Mouse (Mus musculus) limb, embryonic 15.5 days (tissue): ENCODE data around the gene Tead3. TPM values are rescaled to one million over a fixed set of nuclear protein-coding genes. Genes with fewer than 3 reads are reported as not detected.
"Not testable (repeated sequence)": the region's sequence is repeated elsewhere in the genome, so short reads cannot be mapped to it uniquely, and the experiment has no call there.

ENCODE experiments used
- ATAC-seq: fragments of 200-750 bp; cut with Nextera tagmentation; 2 replicates; pipeline ENCODE4 v1.8.0; 2017; ENCODE audit warnings: low read depth, moderate TSS enrichment; ENCODE audit not compliant: insufficient number of reproducible peaks, low FRiP score, low TSS enrichment
- H3K27ac ChIP-seq: fragments of 300-500 bp; sonication (generic); 2 replicates; pipeline ENCODE4 v1.5.1; 2015; ENCODE audit warnings: moderate library complexity, mild to moderate bottlenecking, inconsistent platforms
- H3K27me3 ChIP-seq: fragments of 300-500 bp; sonication (generic); 2 replicates; pipeline ENCODE4 v1.6.1; 2015; ENCODE audit warnings: inconsistent platforms
- H3K36me3 ChIP-seq: fragments of 300-500 bp; sonication (generic); 2 replicates; pipeline ENCODE4 v1.6.1; 2015; ENCODE audit warnings: inconsistent platforms
- H3K4me1 ChIP-seq: fragments of 300-500 bp; sonication (generic); 2 replicates; pipeline ENCODE4 v1.6.1; 2015; ENCODE audit warnings: inconsistent platforms
- H3K4me2 ChIP-seq: fragments of 300-500 bp; sonication (generic); 2 replicates; pipeline ENCODE4 v1.6.1; 2015; ENCODE audit warnings: mild to moderate bottlenecking, inconsistent platforms
- H3K4me3 ChIP-seq: fragments of 300-500 bp; sonication (generic); 2 replicates; pipeline ENCODE4 v1.5.1; 2015; ENCODE audit warnings: mild to moderate bottlenecking, inconsistent platforms
- H3K9ac ChIP-seq: fragments of 300-500 bp; sonication (generic); 2 replicates; pipeline ENCODE4 v1.6.1; 2015; ENCODE audit warnings: inconsistent platforms
- H3K9me3 ChIP-seq: fragments of 300-500 bp; sonication (generic); 2 replicates; pipeline ENCODE4 v1.6.1; 2016; ENCODE audit warnings: inconsistent platforms
- WGBS: fragments of 180-500 bp; shearing (Covaris S2); methylation state at CpG from one replicate; pipeline ENCODE4 v1.1.7; 2015; 5-methylcytosine and 5-hydroxymethylcytosine counted together
- polyA plus RNA-seq: library from polyadenylated mRNA; unstranded; fragments of >200 nt; fragmentation: Nextera tagmentation; extraction: Ambion mirVana; gene quantifications from 2 replicates; pipeline ENCODE4 v1.2.1, GENCODE M21; 2015

Gene Tead3
- polyA plus RNA-seq, 1 experiment from 2014 or later: 16.2 TPM

DNA sequence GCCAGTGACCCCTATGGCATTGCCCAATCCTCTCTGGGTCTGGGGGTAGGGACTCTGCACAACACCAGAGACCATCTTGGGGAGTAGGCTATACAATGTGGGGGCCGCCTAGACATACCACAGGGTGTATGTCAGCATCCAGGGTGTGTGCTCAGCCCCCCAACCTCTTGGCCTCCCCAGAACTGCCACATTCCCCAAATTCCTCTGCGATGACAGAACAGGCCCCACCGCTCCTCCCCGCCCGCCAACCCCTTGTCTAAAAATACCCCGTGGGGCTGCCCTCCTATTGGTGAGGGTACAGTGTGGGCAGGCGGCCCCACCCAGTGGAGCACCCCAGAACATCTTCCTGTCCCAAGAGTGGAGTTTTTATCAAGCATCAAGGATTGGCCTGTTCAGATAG lies 10.0 kb downstream of the Tead3 start:
- 47% methylated on average over 7 of the region's 7 CpGs for WGBS
- H3K36me3 ChIP-seq: peaks cover 46% of the 10 kb centered on the region
- no peak for ATAC-seq
- no peaks in the 10 kb centered on the region for H3K27me3 ChIP-seq
- 0 out of 2 replicates have a peak overlapping the region, but pooled peaks have one; percentile 15 for H3K9ac ChIP-seq
- peaks cover 65% of the 10 kb centered on the region for H3K4me1 ChIP-seq
- no peaks in the 10 kb centered on the region for H3K9me3 ChIP-seq
- H3K27ac ChIP-seq: peak overlapping the region; percentile 81
- peak overlapping the region; percentile 27; the same call in 1 of the 2 replicates for H3K4me3 ChIP-seq
- peak overlapping the region; percentile 51 for H3K4me2 ChIP-seq

DNA sequence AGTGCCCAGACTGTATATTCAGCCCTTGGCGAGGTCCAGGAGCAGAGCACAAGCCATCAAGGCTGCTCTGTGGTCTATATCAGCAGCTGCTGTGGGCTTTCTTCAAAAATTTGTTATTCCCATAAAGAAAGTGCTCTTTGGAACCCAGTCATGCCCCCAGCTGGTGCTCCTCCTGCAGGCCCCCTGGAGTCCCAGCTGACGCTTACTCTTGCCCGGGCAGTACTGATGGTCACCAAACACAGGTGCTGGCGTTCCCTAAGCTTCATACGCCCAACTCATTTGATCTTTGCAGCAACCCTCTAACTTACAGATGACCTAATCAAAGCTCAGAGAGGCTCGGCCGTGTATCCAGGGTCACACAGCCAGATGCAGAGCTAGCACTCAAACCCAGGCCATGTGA lies 13.1 kb downstream of the Tead3 start:
- no peak for ATAC-seq
- Histone ChIP-seq H3K4me1 (peaks cover 54% of the 10 kb centered on the region), H3K27ac (no peak overlapping the region), H3K27me3 (no peaks in the 10 kb centered on the region), H3K36me3 (peaks cover 73% of the 10 kb centered on the region), H3K9ac (no peak overlapping the region), H3K4me2 (no peak overlapping the region), H3K4me3 (no peak overlapping the region), H3K9me3 (no peaks in the 10 kb centered on the region)
- WGBS: 88% methylated on average over 7 of the region's 7 CpGs

DNA sequence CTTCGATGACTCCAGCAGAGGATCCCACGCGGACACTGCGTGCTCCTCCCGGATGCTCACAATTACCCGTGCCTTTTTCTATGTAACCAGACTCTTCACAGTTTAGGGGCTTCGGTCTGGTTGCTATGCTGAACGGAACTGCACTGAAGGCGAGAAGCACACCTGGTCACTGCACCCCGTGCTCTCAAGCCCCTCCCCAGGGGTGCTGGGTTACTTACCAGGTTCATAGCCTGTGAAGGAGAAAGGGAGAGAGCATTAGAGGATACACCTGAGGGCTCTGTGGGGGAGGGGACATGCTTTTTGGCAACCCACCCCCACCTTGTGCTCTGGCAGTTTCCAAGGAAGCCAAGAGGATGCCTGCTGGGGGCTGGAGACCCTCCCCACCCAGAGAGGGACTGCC lies 15.3 kb downstream of the Tead3 start:
- peaks cover 48% of the 10 kb centered on the region for H3K4me1 ChIP-seq
- H3K4me2 ChIP-seq: no peak overlapping the region
- no peak overlapping the region for H3K9ac ChIP-seq
- H3K27me3 ChIP-seq: no peaks in the 10 kb centered on the region
- WGBS: 64% methylated on average over 10 of the region's 10 CpGs
- no peak for ATAC-seq
- H3K9me3 ChIP-seq: no peaks in the 10 kb centered on the region
- no peak overlapping the region for H3K4me3 ChIP-seq
- H3K27ac ChIP-seq: 0 out of 2 replicates have a peak overlapping the region, but pooled peaks have one; percentile 27
- peaks cover 87% of the 10 kb centered on the region for H3K36me3 ChIP-seq

DNA sequence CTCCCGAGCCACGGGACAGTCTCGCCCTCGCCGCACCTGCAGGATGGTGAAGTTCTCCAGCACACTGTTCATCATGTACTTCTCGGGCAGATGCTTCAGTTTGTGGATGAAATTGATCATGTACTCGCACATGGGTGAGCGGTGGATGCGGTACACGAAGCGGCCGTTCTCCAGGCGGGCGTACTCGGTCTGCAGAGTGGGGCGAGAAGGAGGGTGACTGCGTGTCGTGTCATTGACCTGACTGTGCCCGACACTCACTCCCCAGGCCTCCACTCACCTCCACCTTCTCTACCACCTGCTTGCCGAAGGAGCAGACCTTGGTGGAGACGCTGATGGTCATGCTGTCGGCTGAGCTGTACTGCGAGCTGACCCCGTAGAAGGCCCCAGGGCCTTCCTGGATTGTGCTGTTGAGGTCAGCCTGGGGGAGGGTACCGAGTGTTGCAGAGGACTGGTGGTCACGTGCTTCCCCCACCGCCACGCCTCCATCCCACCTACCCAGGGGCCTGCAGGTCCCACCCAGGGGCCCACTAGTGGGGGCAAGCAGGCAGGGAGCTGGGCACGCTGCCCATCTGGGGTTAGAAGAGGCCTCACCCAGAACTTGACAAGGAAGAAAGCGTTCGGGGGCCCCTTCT lies 17.6 kb downstream of the Tead3 start:
- no peak overlapping the region for H3K9ac ChIP-seq
- peaks cover 45% of the 10 kb centered on the region for H3K4me1 ChIP-seq
- peaks cover 74% of the 10 kb centered on the region for H3K36me3 ChIP-seq
- no peak overlapping the region for H3K4me3 ChIP-seq
- no peak overlapping the region for H3K4me2 ChIP-seq
- WGBS: 47% methylated on average over 31 of the region's 31 CpGs
- no peaks in the 10 kb centered on the region for H3K27me3 ChIP-seq
- ATAC-seq: no peak
- H3K27ac ChIP-seq: peak overlapping the region; percentile 75
- no peaks in the 10 kb centered on the region for H3K9me3 ChIP-seq

DNA sequence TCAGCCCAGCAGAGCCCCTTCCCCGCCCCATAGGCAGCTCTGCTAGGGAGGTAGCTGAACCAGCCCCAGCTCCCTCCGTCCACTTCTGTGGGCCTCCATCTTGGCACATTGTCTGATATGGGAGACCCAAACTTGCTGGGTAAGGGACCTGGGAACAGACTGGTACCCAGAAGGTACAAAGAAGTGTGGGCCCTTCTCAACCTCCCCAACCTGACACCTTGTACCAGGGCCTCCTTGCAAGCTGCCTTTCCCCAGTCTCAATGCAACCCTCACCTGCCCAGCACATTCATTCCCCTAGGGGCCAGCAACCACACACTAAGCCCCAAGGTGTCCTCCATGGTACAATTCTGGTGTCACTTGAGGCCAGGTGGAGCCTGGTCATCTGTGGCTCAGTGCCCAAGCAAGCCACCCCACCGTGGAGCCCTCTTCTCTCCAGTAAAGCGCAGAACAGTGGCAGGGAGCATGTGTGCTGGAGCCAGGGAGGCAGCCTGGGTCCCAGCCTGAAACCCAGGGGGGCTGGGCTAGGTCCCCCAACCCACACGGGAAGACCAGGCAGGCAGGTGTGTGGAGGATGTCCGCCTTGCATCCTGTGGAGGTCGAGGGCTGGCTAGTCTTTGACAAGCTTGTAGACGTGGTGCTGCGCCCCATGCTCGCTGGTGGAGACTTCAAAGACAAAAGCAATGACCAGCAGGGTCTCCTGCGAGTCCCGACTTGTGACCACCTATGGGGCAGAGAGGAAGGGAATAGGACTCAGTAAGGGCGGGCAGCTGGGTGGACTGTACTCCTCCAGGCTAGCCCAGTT lies 18.3 kb downstream of the Tead3 start:
- Histone ChIP-seq H3K4me3 (no peak overlapping the region), H3K4me1 (peaks cover 52% of the 10 kb centered on the region), H3K9ac (no peak overlapping the region), H3K27ac (peak overlapping the region; percentile 75), H3K27me3 (no peaks in the 10 kb centered on the region), H3K4me2 (no peak overlapping the region), H3K9me3 (no peaks in the 10 kb centered on the region), H3K36me3 (peaks cover 67% of the 10 kb centered on the region)
- no peak for ATAC-seq
- WGBS: 38% methylated on average over 12 of the region's 13 CpGs

DNA sequence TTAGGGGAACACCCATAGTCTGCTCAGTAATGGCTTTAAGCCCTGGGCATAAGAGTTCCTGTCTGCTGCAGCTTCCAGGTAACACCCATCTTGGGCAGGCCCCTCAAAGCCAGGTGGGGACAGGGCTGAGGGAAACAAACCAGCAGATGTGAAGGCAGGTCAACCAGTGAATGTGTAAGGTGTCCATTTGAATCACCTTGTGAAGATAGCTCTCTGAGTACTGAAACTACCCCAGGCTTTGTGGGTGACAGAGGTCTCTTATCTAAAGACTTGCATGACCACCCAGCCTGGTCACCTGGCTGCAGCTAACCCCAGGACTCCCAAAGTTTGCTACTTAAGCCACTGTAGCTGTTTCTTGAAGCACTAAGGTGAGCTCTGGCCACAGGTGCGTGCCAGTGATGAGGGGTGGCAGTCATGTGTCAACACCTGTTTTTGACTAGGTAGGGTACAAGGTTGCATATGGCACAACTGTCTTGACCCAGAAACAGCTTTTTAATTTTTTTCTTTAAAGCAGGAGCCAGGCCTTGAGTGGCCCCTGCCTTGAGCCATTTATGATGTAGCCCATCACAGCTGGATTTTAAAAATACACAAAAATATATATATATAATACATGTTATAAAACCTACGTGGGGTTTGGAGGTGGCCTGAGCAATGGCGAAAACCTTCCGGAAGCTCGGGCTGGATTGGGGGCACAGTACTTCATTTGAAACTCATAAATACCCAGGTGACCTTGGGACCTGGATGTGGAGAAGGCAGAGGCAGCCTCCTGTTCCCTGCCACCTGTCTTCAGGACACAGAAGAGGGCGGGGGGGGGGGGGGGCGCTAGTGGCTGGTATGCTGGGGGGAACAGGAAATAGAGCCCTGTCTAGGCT lies 19.1 kb downstream of the Tead3 start:
- Histone ChIP-seq H3K36me3 (peaks cover 61% of the 10 kb centered on the region), H3K27me3 (no peaks in the 10 kb centered on the region), H3K4me1 (peaks cover 55% of the 10 kb centered on the region), H3K9me3 (no peaks in the 10 kb centered on the region), H3K4me3 (no peak overlapping the region), H3K9ac (no peak overlapping the region), H3K4me2 (no peak overlapping the region), H3K27ac (peak overlapping the region; percentile 75)
- no peak for ATAC-seq
- 21% methylated on average over 5 of the region's 7 CpGs for WGBS

DNA sequence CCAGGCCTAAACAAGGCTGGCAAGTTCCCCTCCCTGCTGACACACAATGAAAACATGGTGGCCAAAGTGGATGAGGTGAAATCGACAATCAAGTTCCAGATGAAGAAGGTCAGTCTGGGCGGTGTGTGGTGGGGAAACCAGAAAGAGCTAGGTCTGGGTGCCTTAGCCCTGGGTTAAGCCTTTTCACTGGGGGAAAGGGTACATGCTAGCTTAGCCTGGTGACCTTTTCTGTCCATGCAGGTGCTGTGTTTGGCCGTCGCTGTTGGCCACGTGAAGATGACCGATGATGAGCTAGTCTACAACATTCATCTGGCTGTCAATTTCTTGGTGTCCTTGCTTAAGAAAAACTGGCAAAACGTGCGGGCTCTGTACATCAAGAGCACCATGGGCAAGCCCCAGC lies 20.0 kb downstream of the Tead3 start:
- not testable (repeated sequence) for H3K4me3 ChIP-seq, H3K4me2 ChIP-seq, H3K9me3 ChIP-seq, H3K9ac ChIP-seq, H3K27ac ChIP-seq, ATAC-seq, H3K27me3 ChIP-seq
- 55% methylated on average over 8 of the region's 8 CpGs for WGBS
- Histone ChIP-seq H3K4me1 (peaks cover 55% of the 10 kb centered on the region), H3K36me3 (peaks cover 59% of the 10 kb centered on the region)

DNA sequence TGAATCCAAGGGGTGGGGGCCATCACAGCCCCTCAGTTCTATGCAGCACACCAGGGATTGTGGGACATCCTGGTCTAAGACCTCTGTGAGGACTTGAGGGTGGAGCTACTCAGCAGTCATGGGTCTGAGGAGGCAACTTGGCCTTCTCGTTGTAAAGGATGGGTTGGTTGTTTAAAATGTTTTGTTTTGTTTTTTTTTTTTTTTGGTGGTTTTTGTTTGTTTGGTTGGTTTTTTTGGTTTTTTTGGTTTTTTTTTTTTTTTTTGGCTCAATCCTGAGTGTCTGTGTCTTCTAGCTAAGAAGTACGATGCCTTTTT lies 20.4 kb downstream of the Tead3 start:
- no peak for ATAC-seq
- peak overlapping the region; percentile 75 for H3K4me3 ChIP-seq
- peaks cover 51% of the 10 kb centered on the region for H3K4me1 ChIP-seq
- 0 out of 2 replicates have a peak overlapping the region, but pooled peaks have one; percentile 97 for H3K9ac ChIP-seq
- peaks cover 58% of the 10 kb centered on the region for H3K36me3 ChIP-seq
- 32% methylated on average over 2 of the region's 2 CpGs for WGBS
- peak overlapping the region; percentile 97 for H3K27ac ChIP-seq
- no peaks in the 10 kb centered on the region for H3K27me3 ChIP-seq
- H3K9me3 ChIP-seq: no peaks in the 10 kb centered on the region
- H3K4me2 ChIP-seq: peak overlapping the region; percentile 85

DNA sequence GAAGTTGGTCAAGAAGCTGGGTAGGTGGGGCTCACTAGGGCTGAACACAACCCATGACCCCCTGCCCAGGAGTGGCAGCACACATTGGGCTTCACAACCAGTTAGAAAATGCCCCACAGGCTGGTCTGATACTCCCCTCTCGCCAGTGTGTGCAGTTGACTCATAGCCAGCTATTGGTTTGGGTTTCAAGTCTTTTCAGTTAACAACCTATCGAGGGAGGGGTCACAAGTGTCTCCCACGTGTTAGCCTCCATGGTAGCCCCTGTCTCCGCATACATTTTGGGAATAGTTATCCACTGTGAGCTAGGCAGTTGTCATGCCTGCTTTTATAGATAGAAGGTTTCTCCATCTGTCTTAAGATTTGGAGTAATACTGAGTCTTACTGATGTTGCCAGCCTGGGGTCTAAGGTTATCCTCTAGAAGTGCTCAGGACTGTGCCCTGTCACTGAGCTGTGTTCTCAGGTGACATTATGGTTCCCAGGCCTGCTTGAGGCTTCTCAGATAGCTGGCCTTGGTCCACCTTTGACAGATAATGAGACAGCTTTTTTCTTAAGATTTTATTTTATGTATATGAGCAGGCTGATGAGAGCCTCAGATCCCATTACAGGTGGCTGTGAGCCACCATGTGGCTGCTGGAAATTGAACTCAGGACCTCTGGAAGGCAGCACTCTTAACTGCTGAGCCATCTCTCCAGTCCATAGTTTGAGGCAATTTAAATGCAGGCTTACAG lies 20.9 kb downstream of the Tead3 start:
- Histone ChIP-seq H3K36me3 (peaks cover 58% of the 10 kb centered on the region), H3K9me3 (no peaks in the 10 kb centered on the region), H3K27ac (peak overlapping the region; percentile 97), H3K4me1 (peaks cover 51% of the 10 kb centered on the region), H3K27me3 (no peaks in the 10 kb centered on the region), H3K9ac (peak overlapping the region; percentile 97), H3K4me3 (peak overlapping the region; percentile 75), H3K4me2 (peak overlapping the region; percentile 85)
- 4% methylated on average over 4 of the region's 4 CpGs for WGBS
- no peak for ATAC-seq

DNA sequence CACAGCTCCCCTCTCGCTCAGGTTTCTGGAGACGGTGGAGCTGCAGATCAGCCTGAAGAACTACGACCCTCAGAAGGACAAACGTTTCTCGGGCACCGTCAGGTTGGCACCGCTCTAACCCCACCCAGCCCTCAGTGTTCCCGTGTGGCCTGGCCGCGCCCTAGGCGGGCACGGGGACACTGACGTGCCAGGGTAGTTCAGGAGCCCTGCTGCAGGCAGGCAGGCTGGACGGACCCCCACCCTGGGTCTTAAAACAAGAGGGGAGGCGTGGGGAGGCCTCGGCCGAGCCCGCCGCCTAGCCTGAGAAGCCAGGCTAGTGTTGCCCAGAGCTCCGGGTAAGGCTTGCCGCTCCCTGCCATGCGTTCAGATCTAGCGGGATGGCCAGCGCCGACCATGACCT lies 21.7 kb downstream of the Tead3 start:
- Histone ChIP-seq H3K27ac (peak overlapping the region; percentile 97), H3K27me3 (no peaks in the 10 kb centered on the region), H3K36me3 (peaks cover 61% of the 10 kb centered on the region), H3K4me3 (peak overlapping the region; percentile 75), H3K4me2 (peak overlapping the region; percentile 85), H3K9ac (peak overlapping the region; percentile 97), H3K9me3 (no peaks in the 10 kb centered on the region), H3K4me1 (peaks cover 51% of the 10 kb centered on the region)
- no peak for ATAC-seq
- under 1% methylated on average over 25 of the region's 25 CpGs for WGBS

DNA sequence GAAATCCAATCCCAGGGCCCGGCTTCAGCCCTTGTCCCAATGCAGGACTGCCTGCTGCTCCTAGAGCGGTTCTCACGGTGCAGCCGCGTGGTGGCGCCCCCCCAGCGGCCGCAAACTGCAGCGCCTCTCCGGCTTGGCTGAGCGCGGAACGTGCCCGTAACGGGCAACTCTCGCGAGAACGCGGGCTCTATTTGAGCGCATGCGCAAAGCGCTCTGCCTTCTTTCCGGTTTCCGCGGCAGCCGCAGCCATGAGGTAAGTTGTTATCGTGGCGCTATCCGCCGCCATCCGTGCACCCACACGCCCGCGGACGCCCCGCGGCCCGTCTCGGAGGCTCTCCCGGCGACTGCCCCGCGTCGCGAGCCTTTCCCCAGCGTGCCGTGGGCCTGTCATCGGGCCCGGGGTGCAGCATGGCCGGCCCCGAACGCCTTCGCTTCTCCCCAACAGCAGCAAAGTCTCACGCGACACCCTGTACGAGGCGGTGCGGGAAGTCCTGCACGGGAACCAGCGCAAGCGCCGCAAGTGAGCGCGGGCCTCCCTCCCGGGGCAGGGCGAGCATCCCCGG lies 22.2 kb downstream of the Tead3 start, which contains the start of gene Rpl10a:
Gene Rpl10a, plus strand, starts transcription at position 106 of the 563 bp plus-strand sequence.
- H3K4me1 ChIP-seq: peaks cover 46% of the 10 kb centered on the region
- peak; percentile 77 for ATAC-seq
- H3K36me3 ChIP-seq: peaks cover 61% of the 10 kb centered on the region
- H3K4me2 ChIP-seq: peak within 1 kb of the TSS; percentile 85
- WGBS: under 1% methylated on average over 67 of the region's 67 CpGs
- no peaks in the 10 kb centered on the region for H3K9me3 ChIP-seq
- peak within 1 kb of the TSS; percentile 75 for H3K4me3 ChIP-seq
- peak within 1 kb of the TSS; percentile 97 for H3K9ac ChIP-seq
- H3K27ac ChIP-seq: peak within 1 kb of the TSS; percentile 97
- H3K27me3 ChIP-seq: no peaks in the 10 kb centered on the region
